Mouse (Mus musculus): ENCODE measurements around the gene Rplp2. TPM values are rescaled to one million over a fixed set of nuclear protein-coding genes. Genes with fewer than 3 reads are reported as not detected.

Rplp2 gene
- polyA plus RNA-seq, 1 experiment from 2014 or later: 771 TPM

- peak overlapping the region; percentile 69 for H3K4me3 ChIP-seq
- WGBS: under 1% methylated on average over 23 of the region's 23 CpGs
- H3K9me3 ChIP-seq: no peaks in the 10 kb centered on the region
- H3K27ac ChIP-seq (replicated peaks): peak overlapping the region; percentile 71
- peaks cover 36% of the 10 kb centered on the region for H3K36me3 ChIP-seq
- peaks cover 23% of the 10 kb centered on the region for H3K27me3 ChIP-seq
- peak overlapping the region; percentile 89 for H3K4me2 ChIP-seq
- H3K9ac ChIP-seq: peak overlapping the region; percentile 83
- peaks cover 24% of the 10 kb centered on the region for H3K4me1 ChIP-seq (replicated peaks)
- peak; percentile 52; the same call in 1 of the 2 replicates for ATAC-seq (ENCODE audit: low read depth)
Observed at GRCm38 (mm10) chr7:141455610-141456314, 8.6 kb downstream of the Rplp2 start.

- ATAC-seq (ENCODE audit: low read depth): no peak
- H3K4me2 ChIP-seq: peak overlapping the region; percentile 89
- H3K9ac ChIP-seq: no peak overlapping the region
- peaks cover 33% of the 10 kb centered on the region for H3K27me3 ChIP-seq
- H3K36me3 ChIP-seq: peaks cover 26% of the 10 kb centered on the region
- H3K9me3 ChIP-seq: no peaks in the 10 kb centered on the region
- H3K4me3 ChIP-seq: no peak overlapping the region
- WGBS: 92% methylated on average over 6 of the region's 6 CpGs
- peaks cover 29% of the 10 kb centered on the region for H3K4me1 ChIP-seq (replicated peaks)
- H3K27ac ChIP-seq (replicated peaks): no peak overlapping the region
Observed at GRCm38 (mm10) chr7:141456739-141457138, 9.6 kb downstream of the Rplp2 start.

- Histone ChIP-seq H3K27me3 (peaks cover 38% of the 10 kb centered on the region), H3K4me2 (no peak overlapping the region), H3K4me3 (no peak overlapping the region), H3K27ac (replicated peaks) (no peak overlapping the region), H3K9ac (no peak overlapping the region), H3K4me1 (replicated peaks) (peaks cover 34% of the 10 kb centered on the region), H3K9me3 (no peaks in the 10 kb centered on the region), H3K36me3 (peaks cover 21% of the 10 kb centered on the region)
- ATAC-seq (ENCODE audit: low read depth): no peak
- WGBS: 93% methylated on average over 14 of the region's 14 CpGs
Observed at GRCm38 (mm10) chr7:141457236-141457635, 10.1 kb downstream of the Rplp2 start.

- Histone ChIP-seq H3K4me2 (no peak overlapping the region), H3K27ac (replicated peaks) (no peak overlapping the region), H3K9me3 (no peaks in the 10 kb centered on the region), H3K36me3 (peaks cover 19% of the 10 kb centered on the region), H3K9ac (0 out of 2 replicates have a peak overlapping the region, but pooled peaks have one; percentile 12), H3K27me3 (peaks cover 46% of the 10 kb centered on the region), H3K4me1 (replicated peaks) (peaks cover 34% of the 10 kb centered on the region), H3K4me3 (no peak overlapping the region)
- WGBS: 75% methylated on average over 15 of the region's 15 CpGs
- ATAC-seq (ENCODE audit: low read depth): no peak
Observed at GRCm38 (mm10) chr7:141457986-141458660, 11.0 kb downstream of the Rplp2 start.

GRCm38 (mm10) chr7:141458661-141459060, 11.5 kb downstream of the Rplp2 start:
- ATAC-seq (ENCODE audit: low read depth): no peak
- peaks cover 19% of the 10 kb centered on the region for H3K36me3 ChIP-seq
- 92% methylated on average over 11 of the region's 11 CpGs for WGBS
- no peak overlapping the region for H3K9ac ChIP-seq
- H3K4me3 ChIP-seq: no peak overlapping the region
- no peak overlapping the region for H3K4me2 ChIP-seq
- no peak overlapping the region for H3K27ac ChIP-seq (replicated peaks)
- H3K27me3 ChIP-seq: peaks cover 52% of the 10 kb centered on the region
- H3K9me3 ChIP-seq: no peaks in the 10 kb centered on the region
- H3K4me1 ChIP-seq (replicated peaks): peaks cover 34% of the 10 kb centered on the region

- H3K27ac ChIP-seq (replicated peaks): no peak overlapping the region
- peaks cover 34% of the 10 kb centered on the region for H3K4me1 ChIP-seq (replicated peaks)
- no peaks in the 10 kb centered on the region for H3K9me3 ChIP-seq
- H3K9ac ChIP-seq: no peak overlapping the region
- peaks cover 19% of the 10 kb centered on the region for H3K36me3 ChIP-seq
- no peak overlapping the region for H3K4me2 ChIP-seq
- ATAC-seq (ENCODE audit: low read depth): no peak
- WGBS: 91% methylated on average over 17 of the region's 17 CpGs
- H3K4me3 ChIP-seq: no peak overlapping the region
- H3K27me3 ChIP-seq: peaks cover 58% of the 10 kb centered on the region
Observed at GRCm38 (mm10) chr7:141459301-141459711, 12.1 kb downstream of the Rplp2 start.

GRCm38 (mm10) chr7:141460001-141460390, 12.8 kb downstream of the Rplp2 start:
- no peak for ATAC-seq (ENCODE audit: low read depth)
- H3K4me3 ChIP-seq: no peak overlapping the region
- H3K4me2 ChIP-seq: no peak overlapping the region
- peaks cover 33% of the 10 kb centered on the region for H3K4me1 ChIP-seq (replicated peaks)
- no peak overlapping the region for H3K9ac ChIP-seq
- H3K27ac ChIP-seq (replicated peaks): no peak overlapping the region
- H3K36me3 ChIP-seq: peaks cover 19% of the 10 kb centered on the region
- WGBS: 75% methylated on average over 5 of the region's 5 CpGs
- no peaks in the 10 kb centered on the region for H3K9me3 ChIP-seq
- H3K27me3 ChIP-seq: peaks cover 65% of the 10 kb centered on the region

GRCm38 (mm10) chr7:141460391-141461113, 13.4 kb downstream of the Rplp2 start, which contains the start of gene Cracr2b:
Gene Cracr2b (plus strand): TSS chr7:141461094.
- peaks cover 71% of the 10 kb centered on the region for H3K27me3 ChIP-seq
- H3K36me3 ChIP-seq: peaks cover 19% of the 10 kb centered on the region
- peak within 1 kb of the TSS; percentile 59 for H3K4me2 ChIP-seq
- H3K9ac ChIP-seq: peak within 1 kb of the TSS; percentile 66
- H3K4me1 ChIP-seq (replicated peaks): peaks cover 30% of the 10 kb centered on the region
- 74% methylated on average over 15 of the region's 15 CpGs for WGBS
- H3K4me3 ChIP-seq: peak within 1 kb of the TSS; percentile 39
- no peak within 1 kb of the TSS for H3K27ac ChIP-seq (replicated peaks)
- no peak for ATAC-seq (ENCODE audit: low read depth)
- H3K9me3 ChIP-seq: no peaks in the 10 kb centered on the region

GRCm38 (mm10) chr7:141461521-141462332, 14.6 kb downstream of the Rplp2 start:
- Histone ChIP-seq H3K4me1 (replicated peaks) (peaks cover 21% of the 10 kb centered on the region), H3K9ac (peak overlapping the region; percentile 66), H3K27ac (replicated peaks) (no peak overlapping the region), H3K9me3 (no peaks in the 10 kb centered on the region), H3K4me2 (peak overlapping the region; percentile 59), H3K4me3 (peak overlapping the region; percentile 39), H3K27me3 (peaks cover 82% of the 10 kb centered on the region), H3K36me3 (peaks cover 19% of the 10 kb centered on the region)
- 2% methylated on average over 59 of the region's 59 CpGs for WGBS
- ATAC-seq (ENCODE audit: low read depth): no peak

- no peak for ATAC-seq (ENCODE audit: low read depth)
- Histone ChIP-seq H3K9ac (no peak overlapping the region; the same call in 1 of the 2 replicates), H3K27ac (replicated peaks) (no peak overlapping the region), H3K4me1 (replicated peaks) (peaks cover 25% of the 10 kb centered on the region), H3K4me2 (peak overlapping the region; percentile 59), H3K27me3 (peaks cover 83% of the 10 kb centered on the region), H3K36me3 (peaks cover 19% of the 10 kb centered on the region), H3K9me3 (no peaks in the 10 kb centered on the region), H3K4me3 (peak overlapping the region; percentile 39)
- WGBS: 16% methylated on average over 5 of the region's 5 CpGs
Observed at GRCm38 (mm10) chr7:141462333-141462821, 15.2 kb downstream of the Rplp2 start.

- WGBS: 20% methylated on average over 12 of the region's 12 CpGs
- peaks cover 41% of the 10 kb centered on the region for H3K4me1 ChIP-seq (replicated peaks)
- peak overlapping the region; percentile 31 for H3K4me2 ChIP-seq
- H3K9ac ChIP-seq: no peak overlapping the region
- no peak for ATAC-seq (ENCODE audit: low read depth)
- peak overlapping the region; percentile 8; the same call in 1 of the 2 replicates for H3K4me3 ChIP-seq
- peaks cover 14% of the 10 kb centered on the region for H3K36me3 ChIP-seq
- no peak overlapping the region for H3K27ac ChIP-seq (replicated peaks)
- H3K9me3 ChIP-seq: no peaks in the 10 kb centered on the region
- peaks cover 81% of the 10 kb centered on the region for H3K27me3 ChIP-seq
Observed at GRCm38 (mm10) chr7:141463824-141464602, 16.8 kb downstream of the Rplp2 start.
